Mouse (Mus musculus) thymus, adult 2 months (tissue): Measurements from ENCODE around the gene Ube2r2.

Experiments
- CTCF ChIP-seq: fragments of 200-500 bp; IDR thresholded peaks from 2 replicates; pipeline ENCODE4 v1.5.1; 2012; ENCODE audit warnings: mild to moderate bottlenecking, control low read depth, low read length, moderate library complexity, borderline replicate concordance; ENCODE audit not compliant: control insufficient read depth, poor library complexity, insufficient read depth; ENCODE audit errors: extremely low read depth
- POLR2A ChIP-seq: fragments of 200-500 bp; IDR thresholded peaks from 2 replicates; pipeline ENCODE4 v1.6.1; 2012; ENCODE audit warnings: mild to moderate bottlenecking, low read length, control low read depth, moderate library complexity; ENCODE audit not compliant: control insufficient read depth, poor library complexity, insufficient read depth; ENCODE audit errors: extremely low read depth

- TF ChIP-seq CTCF (no peak), POLR2A (no peak)
Measured at GRCm38 (mm10) chr4:41240916-41241315, 105.4 kb downstream of the Ube2r2 start.
